Mouse (Mus musculus): ENCODE measurements at regions not wholly inside any gene's neighbourhood (a gene's known extent, or its start where the extent isn't known, plus 50 kb on each side); places are given as distances from the start of the nearest gene placed in this dataset.

DNA sequence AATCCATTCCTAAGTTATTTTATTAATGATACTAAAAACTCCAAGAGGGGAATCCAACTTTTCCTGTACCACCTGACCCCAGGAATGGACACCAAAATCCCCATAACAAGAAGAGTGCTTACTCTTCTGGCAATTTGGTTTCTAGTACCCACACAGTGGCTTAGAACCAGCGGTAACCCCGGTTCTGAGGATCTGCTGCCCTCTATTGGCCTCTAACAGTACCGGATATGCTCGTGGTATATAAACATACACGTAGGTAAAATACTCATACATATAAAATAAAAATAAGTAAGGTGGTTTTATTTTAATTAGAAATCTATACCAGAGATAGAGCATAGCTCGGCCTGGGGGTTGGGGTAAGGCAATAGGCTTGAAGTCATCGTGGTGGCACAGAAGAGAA, 58.0 kb upstream of the Hs6st1 start:
- TF ChIP-seq CTCF (IDR thresholded peaks at IDR 0.05; ENCODE audit: insufficient read depth, low read length) (no peak), POLR2A (IDR thresholded peaks at IDR 0.05; ENCODE audit: borderline replicate concordance, extremely low read depth, low read depth, low read length) (no peak)

All from lung, adult 2 months (tissue).